Mouse (Mus musculus) heart, embryonic 16.5 days (tissue): ENCODE data around the gene Focad. TPM values are rescaled to one million over a fixed set of nuclear protein-coding genes. Genes with fewer than 3 reads are reported as not detected.

ENCODE experiments used
- ATAC-seq: fragments of 200-750 bp; cut with Nextera tagmentation; replicated peaks from 2 replicates; pipeline ENCODE4 v1.8.0; 2017; ENCODE audit warnings: moderate number of reproducible peaks; ENCODE audit not compliant: insufficient read depth, low FRiP score; ENCODE audit errors: extremely low read depth
- H3K27ac ChIP-seq: fragments of 300-500 bp; sonication (generic); 2 replicates; pipeline ENCODE4 v1.5.1; 2014; ENCODE audit warnings: mild to moderate bottlenecking, low read length, control low read depth, moderate library complexity
- H3K27me3 ChIP-seq: fragments of 300-500 bp; sonication (generic); 2 replicates; pipeline ENCODE4 v1.6.1; 2014; ENCODE audit warnings: low read length, mixed read lengths; ENCODE audit not compliant: control insufficient read depth, insufficient read depth
- H3K36me3 ChIP-seq: fragments of 300-500 bp; sonication (generic); 2 replicates; pipeline ENCODE4 v1.6.1; 2014; ENCODE audit not compliant: control insufficient read depth, insufficient read depth
- H3K4me1 ChIP-seq: fragments of 300-500 bp; sonication (generic); 2 replicates; pipeline ENCODE4 v1.6.1; 2014; ENCODE audit warnings: low read length, mixed read lengths; ENCODE audit not compliant: control insufficient read depth, insufficient read depth
- H3K4me2 ChIP-seq: fragments of 300-500 bp; sonication (generic); 2 replicates; pipeline ENCODE4 v1.6.1; 2014; ENCODE audit warnings: low read depth, mild to moderate bottlenecking, control low read depth, low read length
- H3K4me3 ChIP-seq: fragments of 300-500 bp; sonication (generic); 2 replicates; pipeline ENCODE4 v1.5.1; 2014; ENCODE audit warnings: mild to moderate bottlenecking, control low read depth, low read length
- H3K9ac ChIP-seq: fragments of 300-500 bp; sonication (generic); 2 replicates; pipeline ENCODE4 v1.6.1; 2014; ENCODE audit warnings: low read length, control low read depth
- H3K9me3 ChIP-seq: fragments of 300-500 bp; sonication (generic); replicated peaks from 2 replicates; pipeline ENCODE4 v1.6.1; 2016; ENCODE audit warnings: low read length; ENCODE audit not compliant: control insufficient read depth
- WGBS: fragments of 180-500 bp; shearing (Covaris S2); extraction: QIAGEN DNeasy Blood & Tissue Kit; methylation state at CpG from one replicate; pipeline ENCODE4 v1.1.7; 2014; 5-methylcytosine and 5-hydroxymethylcytosine counted together
- polyA plus RNA-seq: library from polyadenylated mRNA; unstranded; fragments of >200 nt; fragmentation: Nextera tagmentation; extraction: Ambion mirVana; gene quantifications from 2 replicates; pipeline ENCODE4 v1.2.1, GENCODE M21; 2015

The Focad gene
- polyA plus RNA-seq, 1 experiment from 2014 or later = 8.2 TPM

- H3K9ac ChIP-seq = no peak overlapping the region
- no peaks in the 10 kb centered on the region for H3K36me3 ChIP-seq
- H3K9me3 ChIP-seq = no peaks in the 10 kb centered on the region
- H3K4me3 ChIP-seq = no peak overlapping the region
- WGBS = 46% methylated on average over 2 of the region's 2 CpGs
- H3K27me3 ChIP-seq = no peaks in the 10 kb centered on the region
- ATAC-seq = no peak
- no peak overlapping the region for H3K4me2 ChIP-seq
- H3K27ac ChIP-seq = no peak overlapping the region
- H3K4me1 ChIP-seq = no peaks in the 10 kb centered on the region
Observed at GRCm38 (mm10) chr4:88135936-88136335, 41.5 kb downstream of the Focad start.

GRCm38 (mm10) chr4:88136528-88136927 is 42.1 kb downstream of the Focad start:
- no peak overlapping the region for H3K4me3 ChIP-seq
- no peaks in the 10 kb centered on the region for H3K36me3 ChIP-seq
- no peak overlapping the region for H3K9ac ChIP-seq
- ATAC-seq = no peak
- no peaks in the 10 kb centered on the region for H3K27me3 ChIP-seq
- H3K4me2 ChIP-seq = no peak overlapping the region
- WGBS = 59% methylated on average over 4 of the region's 4 CpGs
- no peaks in the 10 kb centered on the region for H3K9me3 ChIP-seq
- H3K27ac ChIP-seq = no peak overlapping the region
- no peaks in the 10 kb centered on the region for H3K4me1 ChIP-seq

GRCm38 (mm10) chr4:88138366-88138917 is 44.0 kb downstream of the Focad start:
- Histone ChIP-seq H3K4me3 (no peak overlapping the region), H3K36me3 (no peaks in the 10 kb centered on the region), H3K9me3 (no peaks in the 10 kb centered on the region), H3K4me1 (no peaks in the 10 kb centered on the region), H3K27ac (no peak overlapping the region), H3K27me3 (no peaks in the 10 kb centered on the region), H3K4me2 (no peak overlapping the region), H3K9ac (no peak overlapping the region)
- no peak for ATAC-seq
- WGBS = 89% methylated on average over 2 of the region's 2 CpGs

- no peak overlapping the region for H3K27ac ChIP-seq
- H3K36me3 ChIP-seq = no peaks in the 10 kb centered on the region
- ATAC-seq = no peak
- peaks cover 2% of the 10 kb centered on the region; the same call in 1 of the 2 replicates for H3K4me1 ChIP-seq
- H3K9me3 ChIP-seq = no peaks in the 10 kb centered on the region
- H3K4me3 ChIP-seq = no peak overlapping the region
- no peaks in the 10 kb centered on the region for H3K27me3 ChIP-seq
- 65% methylated on average over 1 of the region's 1 CpGs for WGBS
- H3K4me2 ChIP-seq = no peak overlapping the region
- H3K9ac ChIP-seq = no peak overlapping the region
Observed at GRCm38 (mm10) chr4:88149462-88149861, 55.0 kb downstream of the Focad start.

GRCm38 (mm10) chr4:88155490-88156160 is 61.2 kb downstream of the Focad start:
- Histone ChIP-seq H3K9ac (no peak overlapping the region), H3K36me3 (no peaks in the 10 kb centered on the region), H3K4me2 (no peak overlapping the region), H3K4me3 (no peak overlapping the region), H3K9me3 (no peaks in the 10 kb centered on the region), H3K27me3 (no peaks in the 10 kb centered on the region), H3K4me1 (no peaks in the 10 kb centered on the region; the same call in 1 of the 2 replicates), H3K27ac (no peak overlapping the region)
- no peak for ATAC-seq
- 41% methylated on average over 3 of the region's 3 CpGs for WGBS

- WGBS = 89% methylated on average over 5 of the region's 5 CpGs
- ATAC-seq = no peak
- no peak overlapping the region for H3K4me2 ChIP-seq
- H3K9ac ChIP-seq = no peak overlapping the region
- H3K4me1 ChIP-seq = no peaks in the 10 kb centered on the region; the same call in 1 of the 2 replicates
- no peak overlapping the region for H3K27ac ChIP-seq
- no peaks in the 10 kb centered on the region for H3K27me3 ChIP-seq
- H3K36me3 ChIP-seq = no peaks in the 10 kb centered on the region
- H3K9me3 ChIP-seq = no peaks in the 10 kb centered on the region
- H3K4me3 ChIP-seq = no peak overlapping the region
Observed at GRCm38 (mm10) chr4:88156961-88157360, 62.5 kb downstream of the Focad start.

GRCm38 (mm10) chr4:88157644-88158043 is 63.2 kb downstream of the Focad start:
- no peak overlapping the region for H3K9ac ChIP-seq
- H3K36me3 ChIP-seq = no peaks in the 10 kb centered on the region
- H3K4me3 ChIP-seq = no peak overlapping the region
- H3K4me2 ChIP-seq = no peak overlapping the region
- peaks cover 2% of the 10 kb centered on the region for H3K4me1 ChIP-seq
- no peak for ATAC-seq
- no peak overlapping the region for H3K27ac ChIP-seq
- H3K9me3 ChIP-seq = no peaks in the 10 kb centered on the region
- H3K27me3 ChIP-seq = no peaks in the 10 kb centered on the region
- WGBS = 90% methylated on average over 6 of the region's 6 CpGs

GRCm38 (mm10) chr4:88159256-88159655 is 64.8 kb downstream of the Focad start:
- Histone ChIP-seq H3K4me3 (no peak overlapping the region), H3K27ac (no peak overlapping the region), H3K36me3 (no peaks in the 10 kb centered on the region), H3K9ac (no peak overlapping the region), H3K4me2 (no peak overlapping the region), H3K27me3 (no peaks in the 10 kb centered on the region), H3K4me1 (peaks cover 2% of the 10 kb centered on the region), H3K9me3 (no peaks in the 10 kb centered on the region)
- no peak for ATAC-seq
- WGBS = 81% methylated on average over 5 of the region's 5 CpGs

- WGBS = 80% methylated on average over 6 of the region's 6 CpGs
- Histone ChIP-seq H3K4me3 (no peak overlapping the region), H3K4me1 (peaks cover 2% of the 10 kb centered on the region), H3K27ac (no peak overlapping the region), H3K4me2 (no peak overlapping the region), H3K27me3 (no peaks in the 10 kb centered on the region), H3K36me3 (no peaks in the 10 kb centered on the region), H3K9me3 (no peaks in the 10 kb centered on the region), H3K9ac (no peak overlapping the region)
- ATAC-seq = no peak
Observed at GRCm38 (mm10) chr4:88159700-88160099, 65.3 kb downstream of the Focad start.
